Mouse (Mus musculus): ENCODE measurements around the gene Ccdc194. TPM values are rescaled to one million over a fixed set of nuclear protein-coding genes. Genes with fewer than 3 reads are reported as not detected.

Ccdc194 gene
- polyA plus RNA-seq, 1 experiment from 2014 or later: not detected

DNA sequence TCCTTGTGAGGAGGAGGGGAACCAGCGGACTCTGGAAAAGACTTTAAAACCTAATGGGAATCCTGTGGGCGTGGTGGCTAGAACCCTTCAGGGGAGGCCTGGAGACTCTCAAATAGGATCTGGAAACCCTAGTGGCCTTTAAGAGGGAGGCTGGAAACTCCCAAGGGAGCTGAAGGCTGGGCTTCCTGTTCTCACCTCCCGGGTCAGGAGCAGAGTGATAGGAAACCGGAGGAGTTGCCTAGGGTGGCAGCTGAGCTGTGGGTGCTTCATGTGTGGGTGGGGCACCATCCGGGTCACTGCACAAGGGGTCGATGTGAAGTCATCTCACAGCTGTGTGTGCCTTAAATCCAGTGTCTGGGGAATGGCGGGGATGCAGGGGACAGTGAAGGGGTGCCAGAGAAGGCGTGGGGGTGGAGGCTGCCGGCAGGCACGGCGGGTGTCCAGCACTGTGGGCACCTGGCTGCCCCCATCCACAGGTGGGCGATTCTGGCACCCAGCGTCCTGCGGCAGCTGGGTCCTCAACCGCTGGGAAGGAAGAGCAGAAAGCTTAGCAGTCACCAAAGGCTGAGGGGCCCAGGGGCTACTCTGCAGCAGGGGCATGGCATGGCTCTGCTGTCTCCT lies 27.5 kb downstream of the Ccdc194 start:
- H3K27ac ChIP-seq: peak overlapping the region; percentile 72
- 26% methylated on average over 15 of the region's 15 CpGs for WGBS
- peaks cover 29% of the 10 kb centered on the region for H3K36me3 ChIP-seq (replicated peaks)
- peaks cover 48% of the 10 kb centered on the region for H3K4me1 ChIP-seq
- H3K27me3 ChIP-seq (ENCODE audit: poor library complexity, severe bottlenecking): no peaks in the 10 kb centered on the region
- DNase-seq (ENCODE audit: extremely low spot score, low spot score): no peak
- peak overlapping the region; percentile 14 for H3K4me3 ChIP-seq
- H3K9me3 ChIP-seq: no peaks in the 10 kb centered on the region

DNA sequence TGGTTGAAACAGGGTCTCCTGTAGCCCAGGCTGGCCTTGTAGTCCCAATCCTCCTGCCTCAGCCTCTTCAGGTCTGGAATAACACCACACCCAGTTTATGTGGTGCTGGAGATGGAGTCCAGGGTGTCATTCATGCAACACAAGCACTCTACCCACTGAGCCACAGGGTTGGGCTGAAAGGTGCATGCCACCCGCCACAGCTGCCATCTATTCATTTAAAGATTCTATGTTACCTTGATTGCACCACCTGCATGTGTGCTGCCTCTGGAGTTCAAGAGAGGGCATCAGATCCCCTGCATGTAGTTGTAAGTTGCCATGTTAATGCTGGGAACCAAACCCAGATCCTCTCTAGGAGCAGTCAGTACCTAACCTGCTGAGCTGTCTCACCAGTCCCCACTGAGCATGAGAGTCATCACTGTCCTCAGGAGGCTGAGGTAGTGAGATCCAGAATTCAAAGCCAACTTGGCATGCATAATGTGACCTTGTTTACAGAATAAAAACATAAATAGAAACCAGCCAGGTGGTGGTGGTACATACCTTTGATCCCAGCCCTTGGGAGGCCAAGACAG lies 28.4 kb downstream of the Ccdc194 start:
- H3K4me3 ChIP-seq: no peak overlapping the region
- DNase-seq (ENCODE audit: extremely low spot score, low spot score): no peak
- peaks cover 37% of the 10 kb centered on the region for H3K36me3 ChIP-seq (replicated peaks)
- no peaks in the 10 kb centered on the region for H3K9me3 ChIP-seq
- no peaks in the 10 kb centered on the region for H3K27me3 ChIP-seq (ENCODE audit: poor library complexity, severe bottlenecking)
- H3K27ac ChIP-seq: 0 out of 2 replicates have a peak overlapping the region, but pooled peaks have one; percentile 26
- H3K4me1 ChIP-seq: peaks cover 46% of the 10 kb centered on the region
- 84% methylated on average over 1 of the region's 1 CpGs for WGBS

DNA sequence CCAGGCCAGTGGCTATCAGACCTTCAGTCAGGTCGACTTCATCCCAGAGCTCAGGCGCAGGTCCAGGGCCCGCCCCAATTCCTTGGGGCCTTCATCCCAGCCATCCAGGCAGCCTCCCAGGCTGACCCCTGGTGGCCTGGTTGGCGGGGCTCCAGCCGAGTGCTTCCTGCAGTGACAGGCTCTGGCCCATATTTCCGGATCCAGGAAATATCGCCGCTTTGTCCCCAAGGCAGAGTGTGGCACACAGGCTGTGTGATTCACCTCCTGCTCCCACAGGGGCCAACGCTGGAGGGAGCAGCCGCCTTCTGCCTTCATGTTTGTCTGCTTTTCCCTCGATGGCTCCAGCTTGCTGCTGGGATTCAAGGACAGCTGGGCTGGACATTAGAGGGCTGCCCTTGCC lies 29.0 kb downstream of the Ccdc194 start:
- WGBS: 56% methylated on average over 11 of the region's 11 CpGs
- no peak overlapping the region for H3K4me3 ChIP-seq
- DNase-seq (ENCODE audit: extremely low spot score, low spot score): no peak
- no peaks in the 10 kb centered on the region for H3K27me3 ChIP-seq (ENCODE audit: poor library complexity, severe bottlenecking)
- no peaks in the 10 kb centered on the region for H3K9me3 ChIP-seq
- peaks cover 46% of the 10 kb centered on the region for H3K4me1 ChIP-seq
- peak overlapping the region; percentile 26; the same call in 1 of the 2 replicates for H3K27ac ChIP-seq
- H3K36me3 ChIP-seq (replicated peaks): peaks cover 44% of the 10 kb centered on the region

DNA sequence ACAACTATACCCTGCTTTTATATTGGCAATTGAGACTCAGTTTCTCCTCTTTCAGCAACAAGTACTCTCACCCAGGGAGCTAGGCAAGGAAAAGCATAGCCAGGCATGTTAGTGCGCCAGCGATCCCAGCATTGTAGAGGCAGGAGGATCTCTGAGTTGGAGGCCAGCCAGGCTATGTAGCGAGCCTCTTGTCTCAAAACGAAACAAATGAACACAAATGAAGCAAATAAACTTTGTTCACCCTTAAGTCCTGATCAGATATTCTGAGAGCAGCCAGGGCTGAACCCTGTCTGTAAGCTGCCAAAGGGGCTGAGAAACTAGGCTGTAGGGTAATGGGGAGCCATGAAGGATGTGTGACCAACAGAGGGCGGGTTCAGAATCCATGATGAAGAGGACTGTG lies 29.7 kb downstream of the Ccdc194 start:
- DNase-seq (ENCODE audit: extremely low spot score, low spot score): no peak
- 92% methylated on average over 5 of the region's 5 CpGs for WGBS
- H3K4me3 ChIP-seq: no peak overlapping the region
- H3K36me3 ChIP-seq (replicated peaks): peaks cover 51% of the 10 kb centered on the region
- no peaks in the 10 kb centered on the region for H3K27me3 ChIP-seq (ENCODE audit: poor library complexity, severe bottlenecking)
- H3K4me1 ChIP-seq: peaks cover 46% of the 10 kb centered on the region
- no peaks in the 10 kb centered on the region for H3K9me3 ChIP-seq
- H3K27ac ChIP-seq: peak overlapping the region; percentile 26; the same call in 1 of the 2 replicates

DNA sequence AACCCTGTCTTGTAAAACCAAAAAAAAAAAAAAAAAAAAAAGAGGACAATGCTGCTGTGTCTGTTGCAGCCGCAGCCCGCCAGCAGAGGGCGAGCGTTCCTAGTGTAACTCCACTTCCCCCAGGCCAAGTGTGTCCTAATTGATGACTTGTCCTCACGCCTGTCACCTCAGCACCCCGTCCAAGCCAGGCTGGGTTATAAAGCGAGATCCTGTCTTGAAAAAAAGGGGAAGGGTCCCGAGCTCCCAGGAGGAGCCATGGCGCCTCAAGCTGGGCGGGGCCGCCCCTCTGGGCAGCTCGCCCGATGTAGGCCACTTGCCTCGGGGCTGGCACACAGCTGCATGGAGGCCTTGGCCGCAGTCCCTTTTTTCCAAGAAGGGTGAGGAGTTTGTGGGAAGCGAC lies 30.5 kb downstream of the Ccdc194 start:
- H3K9me3 ChIP-seq: no peaks in the 10 kb centered on the region
- DNase-seq (ENCODE audit: extremely low spot score, low spot score): peak; percentile 76
- H3K27me3 ChIP-seq (ENCODE audit: poor library complexity, severe bottlenecking): no peaks in the 10 kb centered on the region
- H3K36me3 ChIP-seq (replicated peaks): peaks cover 58% of the 10 kb centered on the region
- H3K4me3 ChIP-seq: peak overlapping the region; percentile 18; the same call in 1 of the 2 replicates
- H3K27ac ChIP-seq: peak overlapping the region; percentile 40; the same call in 1 of the 2 replicates
- peaks cover 49% of the 10 kb centered on the region for H3K4me1 ChIP-seq
- WGBS: 35% methylated on average over 16 of the region's 16 CpGs

DNA sequence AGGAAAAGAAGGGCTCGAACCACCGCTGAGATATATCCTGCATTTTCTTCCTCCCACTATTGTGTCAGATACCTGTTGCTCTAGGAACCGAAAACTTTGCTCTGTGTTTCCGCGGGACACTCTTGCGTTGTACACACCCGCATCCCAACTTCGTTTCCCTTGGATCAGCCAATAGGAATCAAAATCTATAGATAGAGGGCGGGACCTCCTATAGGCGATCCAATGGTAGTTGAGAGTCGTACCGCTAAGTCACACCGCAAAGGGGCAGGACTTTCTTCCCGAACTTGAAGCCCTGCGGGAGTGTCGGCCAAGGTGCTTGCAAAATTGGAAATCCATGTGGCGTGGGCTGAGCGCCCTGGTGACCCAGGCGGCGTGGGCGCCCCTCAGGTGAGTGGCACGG lies 37.1 kb downstream of the Ccdc194 start:
- H3K9me3 ChIP-seq: no peaks in the 10 kb centered on the region
- H3K36me3 ChIP-seq (replicated peaks): peaks cover 51% of the 10 kb centered on the region
- no peaks in the 10 kb centered on the region for H3K27me3 ChIP-seq (ENCODE audit: poor library complexity, severe bottlenecking)
- DNase-seq (ENCODE audit: extremely low spot score, low spot score): peak; percentile 89
- H3K4me1 ChIP-seq: peaks cover 47% of the 10 kb centered on the region
- H3K27ac ChIP-seq: peak overlapping the region; percentile 95
- WGBS: under 1% methylated on average over 22 of the region's 22 CpGs
- peak overlapping the region; percentile 75 for H3K4me3 ChIP-seq

DNA sequence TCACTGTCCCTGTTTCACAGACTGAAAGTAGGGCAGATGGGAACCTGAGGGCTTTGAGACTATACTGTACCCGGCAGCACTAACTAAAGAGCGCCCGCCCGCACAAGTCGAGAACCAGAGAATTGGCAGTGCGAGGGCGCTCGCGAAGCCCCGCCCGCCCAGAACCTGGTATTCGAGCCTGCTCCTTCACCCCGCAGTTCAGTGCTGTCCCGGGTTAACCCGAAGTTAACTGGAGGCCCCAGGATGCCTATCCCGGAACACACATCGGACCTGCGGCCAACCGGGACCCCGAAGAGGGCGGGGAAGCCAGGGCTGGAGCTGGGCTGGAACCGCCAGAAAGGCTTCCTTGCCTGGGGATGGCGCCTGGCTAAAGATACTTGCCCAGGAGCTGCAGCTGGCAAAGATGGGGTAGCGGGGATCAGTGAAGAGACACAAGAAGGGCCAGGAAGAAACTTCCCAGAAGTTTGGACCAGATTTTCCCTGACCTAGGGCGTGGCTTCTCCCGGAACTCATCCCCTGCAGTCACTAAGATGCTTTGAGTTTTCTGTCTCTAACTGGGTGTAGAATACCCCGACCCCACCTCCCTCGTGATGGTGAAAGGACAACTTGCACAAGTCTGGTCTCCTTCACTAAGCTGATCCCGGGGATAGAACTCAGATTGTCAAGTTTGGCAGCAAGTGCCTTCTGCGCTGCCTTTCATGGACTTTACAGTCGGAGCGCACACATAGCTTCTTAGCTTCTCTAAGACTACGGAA lies 37.6 kb downstream of the Ccdc194 start, which contains the start of gene Gtpbp3:
Gene Gtpbp3 (plus strand): TSS at position 413 of the 755 bp plus-strand sequence.
- H3K27me3 ChIP-seq (ENCODE audit: poor library complexity, severe bottlenecking): peaks cover 2% of the 10 kb centered on the region; the same call in 1 of the 2 replicates
- H3K27ac ChIP-seq: peak within 1 kb of the TSS; percentile 95
- WGBS: under 1% methylated on average over 33 of the region's 33 CpGs
- peak; percentile 75 for DNase-seq (ENCODE audit: extremely low spot score, low spot score)
- H3K36me3 ChIP-seq (replicated peaks): peaks cover 51% of the 10 kb centered on the region
- peak within 1 kb of the TSS; percentile 75 for H3K4me3 ChIP-seq
- no peaks in the 10 kb centered on the region for H3K9me3 ChIP-seq
- peaks cover 47% of the 10 kb centered on the region for H3K4me1 ChIP-seq

DNA sequence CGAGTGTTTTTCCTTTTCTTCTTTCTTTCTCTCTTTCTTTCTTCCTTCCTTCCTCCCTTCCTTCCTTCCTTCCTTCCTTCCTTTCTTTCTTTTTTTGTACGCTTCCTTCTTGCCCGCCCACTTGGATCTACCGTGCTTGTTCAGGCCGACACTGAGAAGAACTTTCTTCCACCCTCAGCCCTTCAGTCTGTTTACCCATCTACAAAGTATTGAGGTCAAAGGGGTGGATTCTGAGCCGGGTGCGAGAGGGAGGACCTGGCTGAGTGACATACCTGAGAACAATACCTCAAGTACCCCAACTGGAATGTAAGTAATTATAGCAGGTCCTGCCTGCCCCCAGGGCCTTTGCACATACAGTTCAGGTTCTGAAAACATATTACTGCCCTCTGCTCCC lies 39.4 kb downstream of the Ccdc194 start:
- H3K36me3 ChIP-seq (replicated peaks): peaks cover 51% of the 10 kb centered on the region
- H3K27ac ChIP-seq: peak overlapping the region; percentile 99
- no peak for DNase-seq (ENCODE audit: extremely low spot score, low spot score)
- no peaks in the 10 kb centered on the region for H3K9me3 ChIP-seq
- 24% methylated on average over 7 of the region's 7 CpGs for WGBS
- H3K4me1 ChIP-seq: peaks cover 51% of the 10 kb centered on the region
- peak overlapping the region; percentile 90 for H3K4me3 ChIP-seq
- H3K27me3 ChIP-seq (ENCODE audit: poor library complexity, severe bottlenecking): peaks cover 19% of the 10 kb centered on the region

DNA sequence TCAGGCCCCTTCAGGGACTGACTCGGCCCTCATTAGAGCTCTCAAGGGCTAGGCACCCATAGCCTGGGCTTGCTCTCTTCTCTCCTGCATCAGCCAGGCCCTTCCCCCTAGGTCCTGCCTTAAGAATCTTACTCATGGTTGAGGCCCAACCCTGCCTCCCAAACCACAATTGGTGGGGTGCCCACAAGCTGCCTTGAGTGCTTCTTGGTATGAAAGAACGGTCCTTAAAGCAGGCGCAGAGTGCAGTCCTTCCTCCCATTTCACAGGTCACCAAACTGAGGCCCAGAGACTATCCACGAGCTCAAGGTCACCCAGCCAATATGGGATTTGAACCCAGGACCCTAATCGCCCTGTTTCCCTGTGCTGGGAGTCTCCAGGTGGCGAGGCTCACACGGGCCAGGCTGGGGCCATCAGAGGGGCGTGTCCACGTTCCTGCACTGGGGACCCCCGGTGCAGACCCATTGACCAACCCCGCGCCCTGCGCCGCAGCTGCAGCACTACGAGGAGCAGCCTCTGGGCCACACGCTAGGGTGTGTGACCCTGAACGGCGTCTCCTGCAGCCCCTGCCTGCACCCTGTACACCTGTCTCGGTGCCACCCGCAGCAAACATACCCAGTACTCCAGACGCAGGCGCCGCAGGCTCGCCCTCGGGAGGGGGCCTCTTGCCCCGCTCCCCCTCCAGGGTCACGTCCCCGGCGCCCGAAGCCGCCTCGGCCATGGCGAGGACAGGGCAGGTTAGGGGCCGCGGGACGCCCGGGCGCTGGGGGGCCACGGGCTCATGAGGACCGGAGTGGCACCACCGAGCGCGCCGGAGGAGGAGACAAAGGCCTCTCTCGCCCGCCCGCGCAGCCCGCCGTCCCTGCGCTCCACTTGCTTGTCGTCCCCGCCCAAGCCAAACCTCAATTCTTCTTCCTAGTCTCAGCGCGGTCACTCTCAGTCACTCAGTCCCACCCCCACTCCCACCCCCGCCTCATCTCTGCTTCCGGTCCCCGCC lies 40.1 kb downstream of the Ccdc194 start, which contains the start of gene Ano8:
Gene Ano8 (minus strand): TSS at position 822 of the 994 bp plus-strand sequence.
- peak; percentile 85 for DNase-seq (ENCODE audit: extremely low spot score, low spot score)
- Histone ChIP-seq H3K27ac (peak within 1 kb of the TSS; percentile 99), H3K4me1 (peaks cover 58% of the 10 kb centered on the region)

DNA sequence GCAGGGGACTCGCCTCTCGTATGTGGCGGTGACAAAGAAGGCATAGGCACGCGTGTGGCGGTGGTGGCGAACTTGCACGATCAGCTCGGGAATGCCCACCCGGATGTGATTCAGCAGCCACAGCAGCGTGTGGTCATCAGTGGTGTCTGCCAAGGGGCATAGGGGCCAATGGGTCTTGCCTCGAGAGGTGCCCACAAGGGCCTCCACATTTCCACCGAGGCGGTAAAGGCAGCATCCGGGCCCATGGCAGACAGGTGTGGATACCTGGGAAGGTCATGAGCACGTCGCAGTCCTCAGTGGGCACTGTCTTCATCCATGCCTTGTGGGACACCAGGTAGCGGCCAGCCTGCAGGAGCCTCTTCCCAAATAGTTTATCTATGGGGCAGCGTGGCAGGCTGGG lies 40.8 kb downstream of the Ccdc194 start:
- WGBS: 96% methylated on average over 19 of the region's 19 CpGs
- no peak for DNase-seq (ENCODE audit: extremely low spot score, low spot score)
- H3K27ac ChIP-seq: peak overlapping the region; percentile 99
- H3K4me1 ChIP-seq: peaks cover 51% of the 10 kb centered on the region
- no peaks in the 10 kb centered on the region for H3K9me3 ChIP-seq
- H3K27me3 ChIP-seq (ENCODE audit: poor library complexity, severe bottlenecking): peaks cover 31% of the 10 kb centered on the region
- peak overlapping the region; percentile 90 for H3K4me3 ChIP-seq
- H3K36me3 ChIP-seq (replicated peaks): peaks cover 51% of the 10 kb centered on the region

More for the DNA sequence above, 40.1 kb downstream of the Ccdc194 start, which contains the start of gene Ano8:
- Histone ChIP-seq H3K9me3 (no peaks in the 10 kb centered on the region), H3K36me3 (replicated peaks) (peaks cover 51% of the 10 kb centered on the region), H3K4me3 (peak within 1 kb of the TSS; percentile 90), H3K27me3 (ENCODE audit: poor library complexity, severe bottlenecking) (peaks cover 26% of the 10 kb centered on the region)
- 6% methylated on average over 57 of the region's 58 CpGs for WGBS

DNA sequence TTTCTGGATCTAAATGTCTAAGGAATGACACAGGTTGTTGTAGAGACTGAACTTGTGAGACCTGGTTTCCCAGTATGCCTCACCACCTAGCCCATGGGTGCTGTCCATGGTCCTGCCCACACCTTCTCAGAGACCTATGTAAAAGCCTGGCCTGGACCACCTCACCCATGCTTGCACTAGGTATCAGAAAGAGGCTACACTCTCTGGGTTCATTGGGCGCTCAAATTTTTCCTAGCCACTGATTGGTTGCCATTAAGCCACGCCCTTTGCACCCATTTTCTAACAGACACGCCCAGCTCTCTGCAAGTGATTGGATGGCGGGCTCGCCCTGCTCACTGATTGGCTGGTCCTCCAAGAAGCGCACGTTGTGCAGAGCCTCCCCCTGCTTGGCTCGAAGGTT lies 41.6 kb downstream of the Ccdc194 start:
- Histone ChIP-seq H3K9me3 (no peaks in the 10 kb centered on the region), H3K4me1 (peaks cover 43% of the 10 kb centered on the region), H3K4me3 (peak overlapping the region; percentile 90; the same call in 1 of the 2 replicates), H3K36me3 (replicated peaks) (peaks cover 59% of the 10 kb centered on the region), H3K27me3 (ENCODE audit: poor library complexity, severe bottlenecking) (peaks cover 34% of the 10 kb centered on the region), H3K27ac (no peak overlapping the region)
- 52% methylated on average over 8 of the region's 8 CpGs for WGBS
- no peak for DNase-seq (ENCODE audit: extremely low spot score, low spot score)

DNA sequence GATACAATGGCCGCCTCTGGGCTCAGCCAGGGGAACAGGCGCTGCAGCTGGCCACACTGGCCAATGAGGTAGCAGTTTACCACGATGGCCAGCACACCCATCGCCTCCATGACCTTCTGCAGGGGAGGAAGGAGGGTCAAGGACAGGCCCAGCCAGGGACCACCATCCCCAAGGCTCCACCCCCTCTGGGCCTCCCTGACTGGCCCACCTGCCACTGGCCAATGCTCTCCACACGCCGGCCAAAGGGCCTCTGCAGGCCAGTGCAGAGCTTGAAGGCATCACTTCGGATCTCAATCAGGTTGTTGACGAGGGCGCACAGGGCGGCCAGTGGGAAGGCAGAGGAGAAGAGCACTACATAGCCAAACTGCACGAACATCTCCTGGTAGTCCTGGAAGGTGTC lies 46.6 kb downstream of the Ccdc194 start:
- H3K27me3 ChIP-seq (ENCODE audit: poor library complexity, severe bottlenecking): peaks cover 50% of the 10 kb centered on the region
- H3K4me1 ChIP-seq: peaks cover 40% of the 10 kb centered on the region
- H3K36me3 ChIP-seq (replicated peaks): peaks cover 77% of the 10 kb centered on the region
- H3K4me3 ChIP-seq: peak overlapping the region; percentile 10; the same call in 1 of the 2 replicates
- no peak for DNase-seq (ENCODE audit: extremely low spot score, low spot score)
- H3K27ac ChIP-seq: no peak overlapping the region
- 94% methylated on average over 11 of the region's 11 CpGs for WGBS
- no peaks in the 10 kb centered on the region for H3K9me3 ChIP-seq

Data from forebrain, embryonic 10.5 days (tissue).